Mouse (Mus musculus) kidney, postnatal 10 days (tissue): ENCODE data around the gene Eri3.

Source experiments
- DNase-seq: peaks from one replicate; pipeline ENCODE4 v3.0.0; 2021; ENCODE audit warnings: mixed read lengths

The Eri3 gene

DNA sequence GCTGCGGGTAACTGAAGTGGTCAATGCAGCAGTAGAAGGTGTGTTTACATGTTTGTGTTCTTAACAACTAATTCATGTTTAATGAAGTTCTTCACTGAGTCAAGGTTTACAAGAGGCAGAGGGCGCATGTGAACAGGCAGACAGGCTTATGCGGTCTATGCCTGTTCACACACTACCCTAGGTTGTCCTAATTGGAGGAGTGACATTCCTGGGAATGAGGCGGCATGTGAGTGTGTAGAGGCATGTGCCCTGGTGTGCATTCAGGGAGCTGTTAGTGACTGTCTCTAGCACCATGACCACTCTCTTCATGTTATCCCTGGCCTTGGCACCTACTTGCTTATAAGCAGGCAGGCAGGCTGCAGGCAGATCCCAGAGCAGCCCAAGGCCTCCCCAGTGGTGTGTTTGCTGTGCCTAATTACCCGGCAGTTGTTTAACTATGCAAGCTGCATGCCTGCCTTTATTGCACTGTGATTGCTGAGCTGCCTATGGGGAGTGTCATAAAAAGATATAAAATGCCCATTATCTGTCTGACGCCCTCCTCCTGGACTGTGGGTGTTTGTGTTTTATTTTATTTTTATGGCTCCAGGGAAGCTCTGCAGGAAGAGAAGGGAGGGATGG is 80.0 kb downstream of the Eri3 start:
- no peak for DNase-seq

DNA sequence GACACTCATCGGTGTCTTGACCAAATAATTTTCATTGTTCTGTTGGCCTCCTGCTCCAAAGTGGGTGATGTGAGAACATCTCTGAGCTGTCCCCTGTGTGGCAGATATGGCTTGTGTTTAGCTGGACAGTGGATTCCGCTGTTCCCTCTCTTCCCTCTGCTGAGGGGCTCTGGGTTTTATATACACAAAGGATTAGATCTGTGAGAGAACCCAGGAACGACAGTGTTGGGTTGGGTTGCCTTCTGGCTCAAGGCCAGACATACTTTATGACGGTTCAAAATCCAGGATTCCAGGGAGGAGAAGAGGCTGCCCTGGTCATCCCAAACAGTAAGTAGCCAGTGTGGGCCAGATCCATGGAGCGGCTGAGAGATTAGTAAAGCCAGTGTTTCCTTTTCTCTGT is 83.4 kb downstream of the Eri3 start:
- no peak for DNase-seq

DNA sequence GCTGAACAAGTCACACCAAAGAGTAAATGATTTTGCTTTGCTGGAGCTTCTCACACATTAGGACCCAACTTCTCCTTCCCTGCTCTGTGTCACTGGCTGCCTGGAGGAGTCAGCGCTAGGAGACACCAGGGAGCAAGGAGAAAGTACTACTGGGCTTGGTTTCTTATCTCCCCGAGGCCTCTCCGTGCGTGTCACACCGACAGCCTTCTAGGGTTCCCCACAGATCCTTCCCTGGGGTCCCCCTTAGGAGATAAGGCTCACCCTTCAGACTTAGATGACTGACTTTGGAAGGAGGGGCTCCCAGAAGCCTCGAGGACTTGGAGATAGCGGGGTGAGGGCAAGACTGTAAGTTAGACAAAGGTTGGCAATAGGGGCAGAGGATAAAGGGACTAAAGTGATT is 84.5 kb downstream of the Eri3 start:
- DNase-seq = no peak

DNA sequence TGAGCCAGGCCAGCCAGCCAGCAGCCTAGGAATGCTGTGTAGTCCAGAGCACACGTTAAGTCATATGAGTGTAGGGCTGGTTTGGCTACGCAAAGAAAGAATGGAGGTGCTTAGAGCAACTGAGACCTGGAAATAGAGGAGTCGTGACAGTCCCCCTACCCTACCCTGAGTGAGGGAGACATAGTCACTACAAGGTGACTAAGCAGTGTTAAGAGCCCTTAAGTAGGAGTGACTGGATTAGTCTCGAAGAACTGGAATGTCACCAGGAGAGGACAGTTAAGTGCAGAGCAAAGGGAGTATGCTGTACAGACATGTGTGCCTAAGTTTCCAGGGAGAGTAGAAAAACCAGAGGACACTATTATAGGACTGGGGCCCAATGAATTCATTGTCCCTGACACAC is 86.0 kb downstream of the Eri3 start:
- DNase-seq = no peak

DNA sequence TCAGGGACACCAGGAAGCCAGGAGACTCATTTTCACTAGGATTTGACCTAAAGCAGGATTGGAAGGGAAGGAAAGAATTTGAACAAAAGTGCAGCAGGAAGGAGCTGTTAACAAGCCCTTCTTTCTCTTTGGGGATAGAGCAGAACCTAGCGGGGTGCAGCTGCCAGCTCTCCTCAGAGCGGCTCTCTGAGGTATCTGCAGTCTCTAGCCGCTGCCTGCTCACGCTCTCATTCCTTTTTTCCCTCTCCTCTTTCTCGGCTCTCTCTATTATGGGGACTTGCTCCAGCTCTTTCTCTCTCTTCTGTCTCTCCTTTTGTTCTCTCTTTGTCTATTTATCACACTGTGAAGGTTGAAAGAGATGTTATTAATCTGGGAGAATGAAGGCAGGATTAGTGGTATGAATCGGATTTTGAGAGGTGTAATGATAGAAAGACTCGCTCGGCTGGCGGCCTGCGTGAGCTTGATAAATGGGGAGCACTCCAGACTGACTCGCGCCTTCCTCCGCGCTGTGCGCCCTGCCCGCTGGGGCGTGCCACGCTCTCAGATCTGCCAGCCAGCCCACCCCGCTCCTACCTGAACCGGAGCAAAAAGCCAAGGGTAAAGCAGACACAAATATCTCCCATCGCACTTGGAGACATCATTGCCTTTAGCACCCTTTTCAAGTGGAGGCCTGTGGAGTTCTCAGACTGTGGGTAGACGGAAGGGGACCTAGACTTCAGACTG is 86.9 kb downstream of the Eri3 start:
- no peak for DNase-seq

DNA sequence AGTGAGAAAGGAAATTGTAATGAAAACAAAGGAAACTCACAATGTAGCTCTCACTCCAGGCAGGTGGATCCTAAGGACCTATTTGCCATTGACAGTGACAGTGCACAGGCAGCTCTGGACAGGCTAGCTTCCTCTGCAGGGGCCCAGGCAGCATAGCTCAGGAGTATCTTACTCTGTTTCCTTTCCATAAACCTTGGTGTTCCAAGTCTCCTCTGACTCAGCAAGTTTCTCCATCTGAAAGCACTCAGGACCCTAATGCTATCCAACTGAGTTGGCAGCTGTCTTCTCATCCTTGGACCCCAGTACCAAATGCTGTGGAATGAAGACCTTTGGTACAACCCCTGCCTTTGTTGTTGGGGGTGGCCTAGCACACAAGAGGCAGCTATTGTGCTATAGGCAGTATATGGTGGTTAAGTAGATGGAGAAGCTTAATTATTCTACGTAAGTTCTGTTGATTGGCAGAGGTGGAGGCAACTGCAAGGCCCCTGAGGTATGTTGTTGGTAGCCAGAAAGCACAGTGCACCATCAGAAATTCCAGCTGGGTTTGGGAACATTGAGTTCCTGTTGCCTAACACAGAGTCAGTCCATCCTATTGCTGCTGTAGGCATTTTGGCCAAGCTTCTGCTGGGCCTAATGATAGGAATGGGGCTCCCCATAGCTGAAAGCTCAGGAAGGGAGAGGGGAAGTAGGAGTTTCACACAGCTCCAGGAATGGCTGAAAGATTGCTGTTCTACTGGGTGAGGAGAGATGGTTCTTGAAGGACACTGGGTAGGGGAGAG is 90.9 kb downstream of the Eri3 start:
- no peak for DNase-seq

DNA sequence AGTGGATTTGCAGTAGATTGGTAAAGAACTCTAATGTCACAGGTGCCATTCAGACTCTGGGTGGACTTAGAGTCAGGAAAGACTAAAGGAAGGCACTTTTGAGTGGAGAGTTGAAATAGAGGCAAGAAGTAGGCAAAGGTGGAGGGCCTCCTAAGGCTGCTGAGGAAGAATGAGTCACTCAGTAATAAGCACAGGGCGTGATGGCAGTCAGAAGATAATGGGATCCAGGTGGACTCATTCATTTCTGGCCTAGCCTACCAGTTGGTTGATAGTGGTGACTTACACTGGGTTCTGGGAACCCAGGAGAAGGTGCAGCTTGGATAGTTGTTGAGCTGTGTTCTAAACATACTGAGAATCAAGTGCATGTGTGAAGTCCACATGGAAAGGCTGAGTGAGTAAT is 91.6 kb downstream of the Eri3 start:
- DNase-seq = no peak

DNA sequence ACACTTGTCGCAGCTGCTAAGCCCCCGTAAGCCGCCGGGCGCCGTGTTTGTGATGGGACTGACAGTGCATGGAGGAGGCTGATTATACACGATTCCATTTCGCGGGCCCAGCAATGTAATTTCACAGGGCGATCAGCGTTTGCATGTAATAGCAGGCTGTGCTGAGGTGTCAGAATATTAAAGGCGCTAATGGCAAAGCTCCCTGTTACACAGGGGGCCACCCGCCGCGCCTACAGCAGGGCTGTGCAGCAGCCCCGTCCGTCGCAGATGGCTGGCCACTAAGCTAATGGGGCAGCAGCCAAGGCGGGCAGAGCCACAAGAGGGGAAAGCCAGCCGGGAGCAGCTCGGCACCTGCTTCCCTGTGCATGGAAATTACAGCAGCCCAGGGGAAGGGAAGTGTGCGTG is 94.9 kb downstream of the Eri3 start:
- DNase-seq = no peak

DNA sequence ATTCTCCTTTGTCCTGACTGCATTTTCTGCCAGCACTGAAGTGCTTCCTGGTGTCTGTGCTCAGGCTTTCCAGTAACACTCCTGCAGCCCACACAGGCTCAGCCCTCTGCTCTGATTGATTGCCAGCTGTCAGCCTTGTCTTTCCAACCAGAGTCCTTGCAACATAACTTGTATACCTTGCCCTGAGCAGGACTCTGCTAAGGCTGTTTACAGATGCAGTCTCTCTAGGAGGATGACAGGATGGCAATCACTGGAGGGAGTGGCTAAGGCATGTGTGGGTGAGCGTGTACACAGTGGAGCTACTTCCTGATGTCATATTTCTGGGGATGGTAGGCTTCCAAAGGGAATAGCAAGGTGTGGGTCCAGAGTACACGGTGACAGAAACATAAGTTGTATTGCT is 95.7 kb downstream of the Eri3 start:
- DNase-seq = no peak

DNA sequence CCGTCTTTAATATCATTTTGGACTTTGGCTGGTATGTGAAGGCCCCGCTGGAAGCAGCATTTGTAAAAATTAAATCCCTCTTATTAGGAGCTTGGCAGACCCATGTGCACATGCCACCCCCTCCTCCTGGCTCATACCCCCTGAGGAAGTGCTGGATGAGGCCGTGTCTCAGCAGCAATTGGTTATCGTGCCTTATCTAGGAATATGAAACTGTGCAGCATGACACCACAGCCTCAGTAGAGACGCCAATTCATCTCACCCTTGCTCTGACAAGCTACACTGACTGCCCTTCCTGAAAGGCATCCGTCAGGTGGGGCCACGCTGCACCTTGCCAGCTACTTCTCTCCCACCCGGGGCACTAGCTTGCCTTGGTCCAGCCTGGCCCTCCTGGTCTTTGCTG is 96.3 kb downstream of the Eri3 start:
- DNase-seq = no peak

DNA sequence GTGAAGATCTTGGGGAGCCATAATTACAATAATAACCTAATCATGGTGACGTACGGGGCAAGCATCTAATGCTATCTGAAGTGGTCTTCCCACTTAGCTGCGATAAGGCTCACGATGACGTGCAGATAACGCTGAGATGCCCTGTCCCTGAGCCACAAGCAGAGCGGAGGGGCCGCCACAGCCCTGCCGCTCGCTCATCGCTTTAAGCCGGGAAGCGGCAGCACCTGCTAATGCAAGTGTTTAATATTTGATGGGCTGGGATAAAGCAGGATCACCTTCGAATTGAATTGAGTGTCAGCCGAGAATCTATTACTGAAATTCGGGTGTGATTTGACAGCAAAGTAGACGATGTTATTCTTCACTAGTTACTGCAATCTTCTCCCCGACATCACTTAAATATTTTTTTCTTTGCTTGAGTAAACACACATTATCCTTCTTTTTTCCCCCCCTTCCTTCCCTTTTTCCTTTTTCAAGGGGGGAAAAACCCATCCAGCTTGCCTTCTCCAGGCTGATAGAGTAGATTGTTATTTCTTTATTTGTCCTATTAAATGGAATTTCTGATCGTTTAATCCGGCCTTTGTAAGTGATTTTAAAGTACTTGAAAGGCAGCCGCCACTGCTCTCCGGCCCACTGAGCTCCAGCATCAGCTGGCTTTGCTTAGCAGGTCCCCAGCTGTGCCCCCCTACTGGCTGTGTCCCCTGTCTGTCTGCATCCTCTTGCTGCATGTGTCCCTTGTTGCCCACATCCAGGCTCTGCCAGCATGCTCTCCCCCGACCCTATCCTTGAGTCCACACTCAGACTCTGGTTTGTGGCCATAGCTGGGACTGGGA is 97.0 kb downstream of the Eri3 start:
- no peak for DNase-seq

DNA sequence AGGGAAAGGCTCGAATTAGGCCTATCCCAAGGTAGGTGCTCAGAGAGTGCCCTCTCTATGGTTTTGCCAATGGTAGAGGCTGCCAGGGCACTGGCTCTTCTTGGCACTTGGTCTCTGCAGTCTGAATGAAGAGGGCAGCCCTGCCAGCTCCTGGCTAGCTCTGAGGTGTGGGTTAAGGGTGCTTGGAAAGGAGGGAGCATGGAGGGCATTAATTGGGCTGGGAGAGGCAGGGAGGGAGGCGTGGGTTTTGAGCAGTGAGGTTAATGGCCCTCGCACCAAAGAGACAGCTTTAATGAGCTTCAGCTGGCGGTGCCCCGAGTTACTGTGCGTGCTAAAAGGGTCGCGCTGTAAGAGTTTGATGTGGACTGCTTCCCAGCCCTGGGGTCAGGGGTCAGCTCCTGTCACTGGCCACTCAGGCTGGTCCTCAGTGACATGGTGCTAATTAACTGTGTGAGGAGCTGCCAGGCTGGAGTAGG is 101.5 kb downstream of the Eri3 start:
- DNase-seq = no peak

DNA sequence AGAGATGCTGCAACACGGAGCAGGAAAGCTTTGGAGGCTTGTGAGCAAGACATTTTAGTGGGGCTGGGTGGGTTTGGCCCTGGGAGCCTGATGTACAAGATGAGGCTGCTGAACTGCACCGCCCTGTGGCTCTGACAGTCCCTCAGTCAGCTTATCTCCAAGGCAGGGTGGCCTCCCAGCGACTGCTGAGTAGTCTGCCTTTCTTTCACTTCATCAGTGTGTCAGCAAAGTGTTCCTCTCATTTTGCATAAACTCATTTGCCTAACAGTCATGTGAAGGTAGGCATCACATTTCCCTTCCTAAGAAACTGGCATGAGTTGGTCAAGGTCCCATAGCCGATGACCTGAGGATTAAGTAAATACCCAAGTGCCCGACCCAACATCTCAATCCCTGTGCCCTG is 102.6 kb downstream of the Eri3 start:
- DNase-seq = no peak

DNA sequence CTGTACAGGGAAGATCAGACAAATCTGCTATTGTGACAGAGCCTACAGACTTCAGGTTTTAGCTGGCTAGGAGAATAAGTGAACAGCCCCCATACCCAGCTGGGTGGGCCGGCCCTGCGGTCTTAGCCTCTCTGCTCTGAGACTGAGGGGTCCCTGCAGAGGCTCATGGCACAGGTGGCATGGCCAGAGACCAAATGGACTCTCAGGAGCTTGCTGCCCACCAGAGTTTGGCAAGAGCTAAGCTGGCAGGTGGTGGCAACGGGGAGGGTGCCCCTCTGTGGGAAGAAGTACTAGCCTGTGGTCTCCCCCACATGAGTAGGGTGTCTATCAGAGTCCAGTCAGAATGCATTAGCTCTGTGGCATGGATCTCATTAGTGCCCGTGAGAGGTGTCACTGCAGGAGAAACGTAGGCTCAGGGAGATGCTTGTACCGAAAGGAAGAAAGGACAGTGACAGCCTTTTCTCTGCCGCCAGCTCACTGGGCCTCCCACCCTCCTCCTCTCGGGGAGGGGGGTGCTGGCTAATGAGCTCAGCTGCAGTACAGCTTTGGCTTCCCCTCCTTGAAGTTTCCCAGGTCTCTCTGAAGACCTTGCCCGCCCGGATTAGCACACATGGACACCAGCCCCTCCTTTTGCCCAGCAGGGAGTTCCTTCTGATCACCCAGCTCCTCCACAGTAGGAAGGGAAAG is 104.0 kb downstream of the Eri3 start:
- DNase-seq = no peak

DNA sequence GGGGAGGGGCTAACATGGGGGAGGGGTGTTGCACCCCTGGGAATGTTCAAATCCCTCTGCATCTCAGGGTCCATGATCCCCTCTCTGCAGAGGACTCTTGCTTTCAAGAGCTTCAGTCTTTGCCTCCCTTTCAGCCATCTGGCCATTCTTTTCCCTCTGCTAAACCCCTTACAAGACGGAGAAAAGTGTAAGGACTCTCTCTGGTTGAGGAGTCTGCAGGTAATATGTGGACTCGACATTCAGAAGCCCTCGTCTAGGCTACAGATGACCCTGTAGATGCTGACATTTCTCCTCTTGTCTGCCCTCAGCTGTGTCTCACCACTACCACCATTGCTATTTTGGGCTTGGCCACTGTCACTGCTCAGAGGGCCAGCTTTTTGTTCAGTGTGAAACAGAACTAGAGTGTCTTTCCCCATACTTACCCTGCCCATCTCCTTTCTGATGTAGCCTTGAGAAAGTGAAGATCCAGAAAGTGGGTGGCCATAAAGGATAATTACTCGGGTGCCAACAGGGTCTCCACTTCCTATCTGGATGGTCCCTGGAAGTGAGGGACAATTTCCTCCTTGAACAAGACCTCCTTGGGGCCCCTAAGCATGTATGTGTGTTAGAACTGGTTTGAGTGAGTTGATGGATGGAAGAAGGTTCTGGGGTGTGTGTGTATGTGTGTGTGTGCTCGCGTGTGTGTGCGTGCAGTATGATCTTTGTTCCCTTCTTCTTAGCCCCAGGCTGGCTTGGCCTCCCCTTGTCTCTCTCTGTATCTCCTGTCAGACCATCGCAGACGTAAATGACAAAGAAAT is 104.7 kb downstream of the Eri3 start:
- no peak for DNase-seq

DNA sequence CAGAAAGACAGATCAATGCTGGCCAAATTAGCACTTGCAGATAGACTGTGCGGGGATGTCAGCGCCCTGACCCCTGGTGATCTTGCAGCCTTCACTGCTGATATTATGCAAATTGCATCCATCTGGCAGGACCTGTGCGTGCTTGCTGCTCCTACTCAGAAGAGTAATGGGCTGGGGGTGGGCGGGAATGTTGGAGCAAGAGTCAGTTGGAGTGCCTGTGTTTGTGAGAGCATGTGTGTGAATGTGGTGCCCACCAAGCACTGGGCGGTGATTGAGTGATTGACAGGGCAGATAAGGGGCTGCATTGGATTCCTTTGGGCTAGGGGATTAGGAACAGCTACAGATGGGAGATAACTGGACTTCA is 105.3 kb downstream of the Eri3 start:
- no peak for DNase-seq

DNA sequence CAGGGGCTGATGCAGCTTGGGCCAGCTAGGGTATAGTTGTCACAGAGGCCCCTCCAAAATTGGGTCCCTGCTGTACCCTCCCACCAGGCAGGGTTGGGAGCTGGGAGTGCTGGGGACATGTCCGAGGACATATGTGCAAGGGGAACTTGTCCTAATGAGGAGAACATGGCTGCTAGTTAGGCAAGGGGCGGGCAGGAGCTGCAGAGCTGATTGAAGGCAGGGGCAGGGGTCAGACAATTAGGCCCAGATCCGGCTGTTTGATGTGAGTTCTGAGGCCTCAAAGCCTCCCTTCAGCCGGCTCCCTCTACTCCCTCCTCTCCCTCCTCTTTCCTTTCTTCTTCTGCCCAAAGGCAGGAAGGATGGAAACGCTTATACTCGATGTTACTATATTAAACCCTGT is 106.8 kb downstream of the Eri3 start:
- no peak for DNase-seq

DNA sequence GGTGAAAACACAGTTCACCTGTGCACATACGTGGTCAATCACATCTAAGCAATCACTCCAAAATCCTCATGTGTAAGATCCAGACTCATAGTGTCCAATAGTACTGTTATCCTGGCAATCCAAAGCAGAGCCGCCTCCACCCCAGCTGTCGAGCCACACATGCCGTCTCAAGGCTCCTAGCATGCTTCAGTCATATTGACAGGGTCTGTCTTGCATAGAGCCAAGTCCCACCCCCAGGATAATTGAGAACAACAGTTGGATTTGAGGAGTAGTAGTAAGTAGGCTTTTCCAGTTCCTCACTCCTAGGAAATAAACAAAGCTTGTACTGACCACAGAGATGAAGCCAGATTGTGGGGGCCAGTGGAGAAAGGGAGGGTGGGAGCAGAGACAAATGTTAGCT is 107.5 kb downstream of the Eri3 start:
- DNase-seq = no peak

DNA sequence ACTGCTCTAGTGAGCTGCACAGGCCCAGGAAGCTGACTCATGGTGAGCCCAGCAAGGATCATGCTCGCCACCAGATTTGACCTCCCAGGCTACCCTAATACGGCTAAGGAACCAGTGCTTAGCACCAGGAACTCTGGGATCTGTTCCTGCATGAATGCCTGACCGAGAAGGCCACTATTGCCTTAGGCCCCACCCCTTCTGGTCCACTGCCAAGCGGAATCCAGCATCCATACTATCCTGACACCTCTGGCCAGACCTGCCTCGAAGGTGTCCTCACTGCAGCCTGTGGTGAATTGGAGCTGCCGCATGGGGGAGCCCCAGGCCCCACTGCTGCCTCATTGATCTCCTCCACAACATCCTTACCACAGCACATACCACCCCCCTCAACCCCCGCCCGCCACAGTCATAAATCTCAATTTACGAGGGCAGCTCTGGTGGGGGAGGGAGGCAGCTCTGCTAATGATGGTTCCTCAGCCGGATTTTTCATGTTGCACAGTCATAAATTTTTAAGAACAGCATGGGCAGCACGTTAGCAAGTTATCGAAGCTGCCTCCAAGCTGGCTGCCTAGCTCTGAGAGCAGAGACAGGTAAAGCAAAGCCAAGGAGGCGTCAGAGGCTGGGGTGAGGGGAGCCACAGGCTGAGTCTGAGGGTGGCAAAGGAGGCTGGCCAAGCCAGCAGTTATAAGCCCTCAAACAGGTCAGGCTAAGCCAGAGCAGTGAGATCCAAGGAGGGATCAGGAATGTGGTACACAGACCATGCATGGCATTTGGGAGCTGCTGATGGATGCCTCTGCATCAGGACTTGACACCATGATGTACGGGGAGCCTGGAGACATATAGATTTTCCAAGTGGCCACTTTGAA is 108.6 kb downstream of the Eri3 start:
- peak; percentile 83 for DNase-seq

DNA sequence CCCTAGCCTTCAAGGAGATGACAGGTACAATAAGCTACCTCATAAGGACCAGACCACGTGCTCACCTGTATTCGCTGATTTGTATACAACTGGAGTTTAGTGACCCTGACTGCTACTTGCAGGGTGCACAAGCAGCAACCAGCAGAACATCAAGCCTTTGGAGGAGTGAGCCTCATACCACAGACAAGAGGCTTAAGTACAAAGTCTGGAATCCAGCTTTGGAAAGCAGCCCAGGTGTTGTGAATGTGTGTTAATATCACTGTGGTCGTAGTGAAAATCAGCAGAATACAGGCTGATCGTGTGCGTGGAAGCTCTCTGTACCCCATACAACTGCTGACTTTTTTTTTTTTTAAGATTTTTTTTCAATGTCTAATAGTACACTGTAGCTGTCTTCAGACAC is 109.8 kb downstream of the Eri3 start:
- DNase-seq = peak; percentile 49
